ENCODE assay signal across 11 mouse cellular contexts in the genomic region with DNA sequence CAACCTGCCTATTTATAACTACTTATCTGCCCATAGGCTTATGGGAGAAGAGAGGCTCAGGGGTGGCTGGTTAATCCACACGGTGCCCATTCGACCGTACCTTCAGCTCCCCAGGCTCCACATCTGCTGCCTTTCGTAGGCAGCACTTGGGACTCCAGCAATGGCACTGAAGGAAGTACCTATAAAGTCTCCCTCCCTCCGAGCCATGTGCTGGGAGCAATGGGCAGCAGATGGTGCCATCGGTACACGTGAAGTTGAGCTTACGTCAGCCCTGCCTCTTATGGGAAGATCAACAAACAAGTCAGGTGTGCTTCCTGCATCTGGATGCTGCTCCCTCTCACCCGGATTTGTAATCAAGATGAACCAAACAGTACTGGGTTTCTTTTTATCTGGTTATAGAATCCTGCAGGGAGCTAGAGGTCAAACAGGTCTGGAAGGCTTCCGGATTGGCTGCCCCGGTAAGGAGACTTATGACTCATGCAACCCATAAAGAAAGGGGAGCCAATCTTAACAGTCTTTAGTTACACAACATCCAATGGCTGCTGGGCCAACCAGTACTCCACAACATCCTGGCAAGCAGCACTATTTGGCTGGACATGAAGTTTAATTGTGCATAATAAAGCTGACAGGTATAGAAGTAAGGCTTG. TPM values are rescaled to one million over a fixed set of nuclear protein-coding genes. Genes with fewer than 3 reads are reported as not detected.
A peak's percentile ranks its signal among the peaks of the same experiment; 100 is the strongest.
DNase-seq lines count a peak whose midpoint lies in the region; ATAC-seq and TF ChIP-seq lines count a peak whose summit lies in the region.
"Had no signal": no experiment of that assay in that cellular context is flagged by ENCODE, and none has a peak within 500 bp of the region (broad histone marks: within the 10 kb centered on the region; RNA-seq: fewer than 3 reads in every experiment).

No protein-coding gene starts in this region.

- 0 out of 2 replicates have a peak, but pooled peaks cover 5% of the 10 kb centered on the region for H3K36me3 ChIP-seq in heart, embryonic 16.5 days (ENCODE audit: control insufficient read depth, insufficient read depth)
- peaks cover 3% of the 10 kb centered on the region for H3K36me3 ChIP-seq in spleen, adult 2 months (ENCODE audit: control insufficient read depth, insufficient read depth, low read length)
- H3K36me3 ChIP-seq in limb, embryonic 10.5 days = peaks cover 18% of the 10 kb centered on the region

- H3K9me3 ChIP-seq in heart, embryonic 16.5 days (replicated peaks; ENCODE audit: control insufficient read depth, low read length) = no peaks in the 10 kb centered on the region
- H3K9me3 ChIP-seq in limb, embryonic 10.5 days (replicated peaks) = no peaks in the 10 kb centered on the region
- H3K9me3 ChIP-seq: forebrain, embryonic 10.5 days; G1E had no signal

- H3K27ac ChIP-seq in heart, embryonic 16.5 days (ENCODE audit: low read length) = no peak overlapping the region
- no peak overlapping the region for H3K27ac ChIP-seq in spleen, adult 2 months (ENCODE audit: insufficient read depth, low read length)
- H3K27ac ChIP-seq in limb, embryonic 10.5 days = no peak overlapping the region
- H3K27ac ChIP-seq: forebrain, embryonic 10.5 days had no signal

- no peak overlapping the region for H3K4me2 ChIP-seq in heart, embryonic 16.5 days (ENCODE audit: low read depth, low read length)

- no peaks in the 10 kb centered on the region for H3K27me3 ChIP-seq in heart, embryonic 16.5 days (ENCODE audit: control insufficient read depth, insufficient read depth, low read length)
- H3K27me3 ChIP-seq in spleen, adult 2 months (ENCODE audit: control insufficient read depth, insufficient read depth, low read length) = no peaks in the 10 kb centered on the region
- H3K27me3 ChIP-seq in limb, embryonic 10.5 days (ENCODE audit: low read depth, poor library complexity, severe bottlenecking) = no peaks in the 10 kb centered on the region

- WGBS in heart, embryonic 16.5 days = 52% methylated on average over 11 of the region's 11 CpGs
- WGBS in spleen, adult 2 months = 60% methylated on average over 11 of the region's 11 CpGs
- 85% methylated on average over 11 of the region's 11 CpGs for WGBS in limb, embryonic 10.5 days

- no peak for TF ChIP-seq POLR2A in spleen, adult 2 months (IDR thresholded peaks at IDR 0.05; ENCODE audit: low read depth, low read length)

- peak; percentile 25; the same call in 1 of the 2 replicates for TF ChIP-seq CTCF in spleen, adult 2 months (IDR thresholded peaks at IDR 0.05; ENCODE audit: extremely low read depth, insufficient read depth, insufficient read length, insufficient replicate concordance)

- intact Hi-C loops in heart, postnatal 14 days (cut with DNase I) = no loop called here

- no peak for DNase-seq in heart, postnatal 14 days
- no peak for DNase-seq in spleen, adult 2 months (ENCODE audit: low read depth in 1 of 2, low spot score in 2 of 2)
- DNase-seq in spleen, postnatal 4 days (ENCODE audit: low spot score in 2 of 2) = no peak
- DNase-seq in gonadal fat pad, adult 2 months (ENCODE audit: low read depth) = peak; percentile 90
- DNase-seq in urinary bladder, postnatal 25 days (ENCODE audit: low spot score) = peak; percentile 21
- DNase-seq in limb, embryonic 10.5 days (ENCODE audit: low spot score) = no peak
- no peak for DNase-seq in right cerebral cortex, postnatal 14 days
- DNase-seq: kidney, adult 18-20 months had no signal

- H3K4me1 ChIP-seq in heart, embryonic 16.5 days (ENCODE audit: control insufficient read depth, insufficient read depth, low read length) = peaks cover 8% of the 10 kb centered on the region; the same call in 1 of the 2 replicates
- H3K4me1 ChIP-seq in spleen, adult 2 months (ENCODE audit: control insufficient read depth, insufficient read depth, insufficient read length) = peaks cover 2% of the 10 kb centered on the region
- H3K4me1 ChIP-seq in limb, embryonic 10.5 days = no peaks in the 10 kb centered on the region; the same call in none of the 2 replicates
- H3K4me1 ChIP-seq: forebrain, embryonic 10.5 days had no signal

- no peak overlapping the region for H3K4me3 ChIP-seq in heart, embryonic 16.5 days (ENCODE audit: low read length)
- H3K4me3 ChIP-seq in spleen, adult 2 months (ENCODE audit: extremely low read depth, insufficient read depth, insufficient read length) = no peak overlapping the region
- no peak overlapping the region for H3K4me3 ChIP-seq in limb, embryonic 10.5 days
- H3K4me3 ChIP-seq: forebrain, embryonic 10.5 days had no signal

- no peak overlapping the region for H3K9ac ChIP-seq in heart, embryonic 16.5 days (ENCODE audit: low read length)

- peak; percentile 51; the same call in 1 of the 2 replicates for ATAC-seq in heart, embryonic 16.5 days (replicated peaks; ENCODE audit: extremely low read depth, insufficient read depth, low FRiP score)

RNA-seq across cellular contexts. Expression of gene Rassf2, which starts 34.2 kb away (rescaled TPM):
- polyA plus RNA-seq in heart, embryonic 16.5 days (2015; fragmentation: Nextera tagmentation; extraction: Ambion mirVana) = 10.6 and 12.5 TPM in 2 replicates
- 10 to 100 TPM; 13.7 to 17.8 TPM for total RNA-seq in heart, postnatal 14 days (2021)
- 70.2 and 85.9 TPM in 2 replicates for polyA plus RNA-seq in spleen, adult 2 months (2012; rRNA removed)
- 14.1 and 18.9 TPM in 2 replicates for polyA plus RNA-seq in gonadal fat pad, adult 2 months (2012; rRNA removed)
- polyA plus RNA-seq in limb, embryonic 10.5 days (2016; fragmentation: Nextera tagmentation; extraction: Ambion mirVana) = 5.5 and 5.9 TPM in 2 replicates

Comparison
In these comparisons a context has a peak if more than half of its experiments do, and no peak if none do; other contexts are left out.
1. DNase-seq: peak in gonadal fat pad, adult 2 months (single experiment) and urinary bladder, postnatal 25 days (single experiment); none in heart, postnatal 14 days (0 of 2), spleen, adult 2 months (0 of 2), spleen, postnatal 4 days (0 of 2), limb, embryonic 10.5 days (single experiment) and right cerebral cortex, postnatal 14 days (single experiment).